Mouse (Mus musculus) heart, postnatal 10 days (tissue): ENCODE results near the gene Afap1l2. TPM values are rescaled to one million over a fixed set of nuclear protein-coding genes. Genes with fewer than 3 reads are reported as not detected.

ENCODE experiments used
- DNase-seq, 2 experiments: peaks; one replicate each; pipeline ENCODE4 v3.0.0; 2021
- intact Hi-C: fragments of 180-260 bp; cut with DNase I; formaldehyde crosslinking; loops from one replicate; pipeline ENCODE4 v1.15.1; 2025
- total RNA-seq, 2 experiments: library from RNA; stranded (reverse); gene quantifications; 2 replicates each; pipeline ENCODE4 v1.2.3; 2021

Gene Afap1l2
- total RNA-seq, 2 experiments from 2014 or later: 11.0 to 13.4 TPM

DNA sequence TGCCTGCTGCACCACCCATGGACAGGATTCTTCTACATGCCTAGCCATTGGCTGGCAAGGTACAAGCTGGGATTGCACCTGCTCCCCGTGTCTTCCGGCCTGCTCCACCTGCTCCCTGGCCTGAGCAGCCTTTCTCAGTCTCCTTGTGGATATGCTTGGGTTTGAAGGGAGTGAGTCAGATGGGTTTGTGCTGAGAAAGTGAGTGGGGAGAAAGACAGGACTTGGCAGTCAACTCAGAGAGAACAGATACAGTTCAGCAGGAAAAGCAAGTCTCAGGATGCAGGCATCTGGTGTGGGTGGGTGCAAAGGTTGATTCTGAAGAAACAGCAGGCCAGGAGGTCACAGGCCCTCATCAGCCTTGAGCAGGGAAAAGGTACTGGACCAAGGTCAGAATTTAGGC is 27.2 kb downstream of the Afap1l2 start:
- intact Hi-C loops: no loop called here
- no peak for DNase-seq

GRCm38 (mm10) chr19:56976962-56977948 is 30.8 kb downstream of the Afap1l2 start:
- DNase-seq: peak; percentile 75 to 76
- intact Hi-C loops: no loop called here

DNA sequence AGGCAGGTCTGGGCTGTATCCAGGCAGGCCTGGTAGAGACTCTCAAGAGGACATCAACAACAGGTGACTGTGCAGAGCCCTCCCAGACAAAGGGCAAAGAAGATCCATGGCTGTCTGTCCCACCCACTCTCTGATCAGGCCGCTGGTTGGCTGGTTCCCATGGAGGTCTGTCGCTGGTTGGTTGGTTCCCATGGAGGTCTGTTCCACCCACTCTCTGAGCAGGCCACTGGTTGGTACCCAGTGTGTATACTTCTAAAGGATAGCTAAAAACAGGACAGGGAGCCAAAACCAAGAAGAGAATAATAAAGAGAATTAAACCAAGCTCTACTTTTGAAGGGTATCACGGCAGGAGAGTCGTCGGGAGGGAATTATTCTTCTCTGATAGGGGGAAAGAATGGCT is 31.5 kb downstream of the Afap1l2 start:
- DNase-seq: no peak
- intact Hi-C loops: no loop called here

DNA sequence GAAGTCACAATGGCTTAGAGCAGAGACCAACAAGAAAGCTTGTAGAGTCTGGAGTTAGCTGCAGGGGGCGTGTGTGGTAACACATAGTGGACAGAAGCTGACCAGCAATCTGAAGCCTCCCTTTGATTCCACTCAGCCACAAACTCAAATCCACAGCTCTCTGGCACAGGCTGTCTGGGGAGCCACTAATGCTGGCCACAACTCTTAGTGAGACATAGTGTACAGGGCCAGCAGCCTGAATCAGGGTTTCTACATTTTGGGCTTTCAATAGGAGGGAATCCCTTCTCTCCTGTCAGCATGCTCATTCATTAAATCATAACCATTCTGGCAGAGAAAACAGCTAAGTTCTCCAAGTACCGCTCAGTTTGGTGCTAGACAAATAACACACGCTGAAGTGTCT is 32.5 kb downstream of the Afap1l2 start:
- DNase-seq: peak in 1 of 2 experiments; percentile 35
- intact Hi-C loops: no loop called here

DNA sequence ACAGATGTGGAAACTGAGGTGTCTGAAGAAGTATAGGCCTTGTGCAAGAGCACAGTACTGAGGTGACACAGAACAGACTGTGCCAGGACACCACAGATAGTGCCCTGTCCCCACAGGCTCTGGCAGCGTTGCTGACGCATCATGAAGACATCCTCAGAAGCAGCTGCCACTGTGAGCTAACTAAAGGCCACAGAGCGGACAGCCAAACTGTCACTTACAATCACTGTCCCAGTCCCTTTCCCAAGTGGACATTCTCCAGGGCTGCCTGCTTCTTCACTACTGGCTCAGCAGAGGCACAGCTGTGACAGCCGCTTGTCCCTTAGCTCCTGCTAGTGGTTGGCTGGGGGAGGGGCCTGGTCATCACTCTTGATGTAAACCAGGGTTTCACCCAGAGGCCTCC is 33.9 kb downstream of the Afap1l2 start:
- intact Hi-C loops: no loop called here
- peak; percentile 60 to 61 for DNase-seq

GRCm38 (mm10) chr19:56972768-56973167 is 35.3 kb downstream of the Afap1l2 start:
- intact Hi-C loops: no loop called here
- no peak for DNase-seq

DNA sequence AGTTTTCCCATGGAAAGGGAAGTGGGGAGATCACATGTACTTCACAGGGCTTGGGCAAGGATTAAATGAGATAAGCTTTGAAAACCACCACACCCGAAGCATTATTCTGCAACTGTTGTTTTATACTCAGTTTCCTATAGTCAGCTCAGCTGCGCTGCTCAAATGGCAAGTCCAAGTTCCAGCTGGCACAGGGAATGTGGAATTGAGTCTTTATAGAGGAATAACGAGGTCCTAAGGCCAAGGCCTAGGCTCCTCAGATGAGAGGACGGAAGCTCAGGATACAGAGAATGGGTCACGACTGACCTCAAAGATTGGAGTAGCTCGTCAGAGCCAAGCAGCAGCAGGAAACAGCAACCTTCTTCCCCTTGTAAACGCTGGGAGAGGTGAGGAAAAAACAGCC is 36.7 kb downstream of the Afap1l2 start:
- DNase-seq: no peak

GRCm38 (mm10) chr19:56963876-56964275 is 44.2 kb downstream of the Afap1l2 start:
- intact Hi-C loops: no loop called here
- no peak for DNase-seq

More for the DNA sequence above, 36.7 kb downstream of the Afap1l2 start:
- intact Hi-C loops: no loop called here

GRCm38 (mm10) chr19:56959601-56960000 is 48.4 kb downstream of the Afap1l2 start:
- DNase-seq: no peak
- intact Hi-C loops: no loop called here

DNA sequence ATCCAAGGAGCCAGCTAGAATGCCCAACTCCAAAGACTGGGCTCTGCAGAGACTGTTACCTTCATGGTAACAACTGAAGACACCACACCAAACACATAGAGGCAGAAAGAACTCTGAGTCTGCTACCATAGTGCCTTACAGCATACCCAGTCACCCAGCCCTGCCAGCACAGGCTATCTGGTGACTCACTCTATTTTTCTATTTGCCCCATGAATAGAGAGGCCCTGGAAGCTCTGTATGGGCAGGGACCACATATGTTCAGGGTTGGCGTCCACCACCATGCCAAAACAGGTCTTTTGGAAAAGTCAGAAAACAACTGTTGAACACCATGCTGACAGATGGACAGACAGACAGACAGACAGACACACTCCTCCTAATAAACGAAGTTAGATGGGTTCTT is 49.0 kb downstream of the Afap1l2 start:
- intact Hi-C loops: no loop called here
- DNase-seq: no peak

- intact Hi-C loops: no loop called here
- peak; percentile 46 to 55 for DNase-seq
Observed at GRCm38 (mm10) chr19:56958582-56959021, 49.4 kb downstream of the Afap1l2 start.

GRCm38 (mm10) chr19:56958011-56958410 is 50.0 kb downstream of the Afap1l2 start:
- DNase-seq: no peak
- intact Hi-C loops: no loop called here

GRCm38 (mm10) chr19:56955568-56956513 is 52.2 kb downstream of the Afap1l2 start:
- no peak for DNase-seq
- intact Hi-C loops: no loop called here

DNA sequence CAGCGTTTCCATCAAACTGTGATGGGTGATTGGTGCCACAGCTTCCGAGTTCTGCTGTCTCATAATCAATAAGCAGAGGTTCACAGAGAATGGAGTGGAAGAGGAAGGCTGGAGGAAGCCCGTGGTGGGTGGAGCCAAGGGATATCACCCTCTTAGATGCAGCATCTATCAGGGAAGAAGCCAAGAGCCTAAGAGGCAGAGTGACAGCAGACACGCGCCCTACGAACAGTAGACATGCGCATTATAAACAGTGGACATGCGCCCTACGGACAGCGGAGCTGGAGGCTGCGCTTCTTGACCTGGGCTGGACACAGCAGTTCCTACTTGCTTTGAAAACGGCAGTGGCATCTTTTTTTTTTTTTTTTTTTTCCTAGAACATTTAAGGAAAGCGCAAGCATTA is 53.2 kb downstream of the Afap1l2 start:
- DNase-seq: no peak
- intact Hi-C loops: no loop called here

- intact Hi-C loops: no loop called here
- DNase-seq: peak in 1 of 2 experiments; percentile 24
Observed at GRCm38 (mm10) chr19:56953856-56954255, 54.2 kb downstream of the Afap1l2 start.

GRCm38 (mm10) chr19:56950818-56951217 is 57.2 kb downstream of the Afap1l2 start:
- intact Hi-C loops: no loop called here
- no peak for DNase-seq

- DNase-seq: no peak
- intact Hi-C loops: no loop called here
Observed at GRCm38 (mm10) chr19:56949868-56950267, 58.2 kb downstream of the Afap1l2 start.

DNA sequence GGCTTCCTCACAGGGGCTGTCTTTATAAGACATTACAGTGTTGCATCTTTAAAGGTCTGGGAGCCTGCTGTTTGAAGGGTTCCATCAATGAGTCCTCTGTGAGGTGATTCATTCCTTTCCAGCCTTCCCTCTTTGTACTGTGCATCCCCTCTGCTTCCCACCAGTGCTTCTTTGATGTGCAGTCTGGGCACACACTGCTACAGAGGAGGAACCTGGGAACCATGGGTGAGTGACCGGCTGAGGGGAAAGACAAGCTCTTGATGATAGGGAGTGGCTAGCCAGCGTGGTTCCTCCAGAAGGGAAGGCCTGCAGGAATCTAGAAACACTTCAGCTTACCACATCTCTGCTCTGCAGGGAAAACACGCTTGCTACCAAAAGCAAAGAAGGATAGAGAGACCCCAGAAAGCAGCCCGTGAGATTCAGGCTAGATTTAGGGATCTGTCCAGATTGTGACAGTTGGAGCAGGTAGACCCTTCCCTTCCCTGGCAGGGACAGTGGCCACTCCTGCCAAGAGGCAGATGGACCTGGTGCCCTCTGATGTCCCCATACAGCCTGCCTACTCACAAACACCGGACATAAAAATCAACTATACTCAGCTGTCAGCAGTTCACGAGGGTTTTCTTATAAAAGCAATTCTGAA is 59.9 kb downstream of the Afap1l2 start:
- intact Hi-C loops: no loop called here
- no peak for DNase-seq

GRCm38 (mm10) chr19:56946727-56947126 is 61.3 kb downstream of the Afap1l2 start:
- DNase-seq: no peak
- intact Hi-C loops: no loop called here

GRCm38 (mm10) chr19:56946277-56946676 is 61.8 kb downstream of the Afap1l2 start:
- no peak for DNase-seq
- intact Hi-C loops: no loop called here

GRCm38 (mm10) chr19:56945621-56946020 is 62.4 kb downstream of the Afap1l2 start:
- intact Hi-C loops: no loop called here
- DNase-seq: no peak
